Mouse (Mus musculus) liver, embryonic 14.5 days (tissue): ENCODE measurements at regions not wholly inside any gene's neighbourhood (a gene's known extent, or its start where the extent isn't known, plus 50 kb on each side); places are given as distances from the start of the nearest gene placed in this dataset.
A peak's percentile ranks its signal among the peaks of the same experiment; 100 is the strongest.

Experiments
- ATAC-seq: fragments of 200-750 bp; cut with Nextera tagmentation; 2 replicates; pipeline ENCODE4 v1.8.0; 2017; ENCODE audit warnings: moderate number of reproducible peaks, mild to moderate bottlenecking, moderate library complexity; ENCODE audit not compliant: insufficient read depth
- DNase-seq, 3 experiments: peaks; one replicate each; pipeline ENCODE4 v3.0.0-alpha.2; 2012 to 2013; ENCODE audit warnings: low read depth in 3 of 3, low spot score in 3 of 3
- H3K27ac ChIP-seq: fragments of 300-500 bp; sonication (generic); 2 replicates; pipeline ENCODE4 v1.5.1; 2014; ENCODE audit warnings: moderate library complexity, mild to moderate bottlenecking, control low read depth, inconsistent platforms
- H3K27me3 ChIP-seq: fragments of 300-500 bp; sonication (generic); 2 replicates; pipeline ENCODE4 v1.6.1; 2014; ENCODE audit warnings: mild to moderate bottlenecking, low read length, moderate library complexity; ENCODE audit not compliant: control insufficient read depth, insufficient read depth
- H3K36me3 ChIP-seq: fragments of 300-500 bp; sonication (generic); replicated peaks from 2 replicates; pipeline ENCODE4 v1.6.1; 2014; ENCODE audit warnings: low read depth; ENCODE audit not compliant: control insufficient read depth, insufficient read depth
- H3K4me1 ChIP-seq, 2 experiments: fragments of 200-500 bp in 1 of 2; fragments of 300-500 bp in 1 of 2; sonication (generic) in 1 of 2; replicated peaks; 2 replicates each; pipeline ENCODE4 v1.6.1; 2012 to 2014; ENCODE audit warnings: antibody characterized with exemption in 1 of 2, inconsistent platforms in 1 of 2, low read length in 1 of 2; ENCODE audit not compliant: control insufficient read depth in 2 of 2, insufficient read depth in 2 of 2
- H3K4me2 ChIP-seq: fragments of 300-500 bp; sonication (generic); 2 replicates; pipeline ENCODE4 v1.6.1; 2014; ENCODE audit warnings: low read depth, mild to moderate bottlenecking, control low read depth, moderate library complexity
- H3K4me3 ChIP-seq, 2 experiments: fragments of 200-500 bp in 1 of 2; fragments of 300-500 bp in 1 of 2; sonication (generic) in 1 of 2; 2 replicates each; pipeline ENCODE4 v1.5.1; 2012 to 2014; ENCODE audit warnings: low read depth in 2 of 2, low read length in 2 of 2, mild to moderate bottlenecking in 2 of 2, control low read depth in 1 of 2, inconsistent platforms in 1 of 2, moderate library complexity in 1 of 2; ENCODE audit not compliant: insufficient read depth in 1 of 2
- H3K9ac ChIP-seq: fragments of 300-500 bp; sonication (generic); replicated peaks from 2 replicates; pipeline ENCODE4 v1.6.1; 2014; ENCODE audit warnings: mild to moderate bottlenecking, control low read depth, moderate library complexity
- H3K9me3 ChIP-seq: fragments of 300-500 bp; sonication (generic); 2 replicates; pipeline ENCODE4 v1.6.1; 2016; ENCODE audit warnings: low read length, mixed read lengths; ENCODE audit not compliant: control insufficient read depth
- CTCF ChIP-seq: IDR thresholded peaks from 2 replicates; pipeline ENCODE4 v1.5.1; 2016; ENCODE audit warnings: antibody characterized with exemption, low read depth, control low read depth
- EP300 ChIP-seq: IDR thresholded peaks from 2 replicates; pipeline ENCODE4 v1.6.1; 2016; ENCODE audit warnings: antibody characterized with exemption, low read depth
- WGBS: fragments of 180-500 bp; shearing (Covaris S2); extraction: QIAGEN DNeasy Blood & Tissue Kit; methylation state at CpG from one replicate; pipeline ENCODE4 v1.1.7; 2014; ENCODE audit not compliant: insufficient replicate concordance; 5-methylcytosine and 5-hydroxymethylcytosine counted together

DNA sequence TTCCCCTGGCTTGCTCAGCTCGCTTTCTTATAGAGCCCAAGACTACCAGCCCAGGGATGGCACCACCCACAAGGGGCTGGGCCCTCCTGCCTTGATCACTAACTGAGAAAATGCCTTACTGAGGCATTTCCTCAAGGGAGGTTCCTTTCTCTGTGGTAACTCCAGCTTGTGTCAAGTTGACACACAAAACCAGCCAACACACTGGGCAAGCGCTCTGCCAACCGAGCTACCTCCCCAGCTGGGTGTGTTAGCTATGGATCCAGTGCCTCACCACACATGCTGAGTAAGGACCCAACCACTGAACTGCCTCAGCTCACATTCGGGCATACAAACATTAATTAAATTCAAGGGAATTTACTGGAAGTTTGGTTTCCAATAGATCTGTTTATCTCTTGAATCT, 88.2 kb upstream of the Ppp1r12a start:
- H3K9ac ChIP-seq = no peak overlapping the region
- H3K4me3 ChIP-seq = no peak overlapping the region
- no peaks in the 10 kb centered on the region for H3K27me3 ChIP-seq
- no peaks in the 10 kb centered on the region for H3K9me3 ChIP-seq
- H3K4me2 ChIP-seq = no peak overlapping the region
- no peak for ATAC-seq
- H3K36me3 ChIP-seq = no peaks in the 10 kb centered on the region
- no peaks in the 10 kb centered on the region; a peak in 1 of 4 replicates for H3K4me1 ChIP-seq
- 54% methylated on average over 4 of the region's 4 CpGs for WGBS
- no peak for DNase-seq
- no peak overlapping the region for H3K27ac ChIP-seq
- TF ChIP-seq EP300 (no peak), CTCF (no peak)

GRCm38 (mm10) chr10:108072211-108072610, 89.8 kb upstream of the Ppp1r12a start:
- Histone ChIP-seq H3K4me3 (no peak overlapping the region), H3K9me3 (no peaks in the 10 kb centered on the region), H3K4me2 (no peak overlapping the region), H3K36me3 (no peaks in the 10 kb centered on the region), H3K9ac (no peak overlapping the region), H3K4me1 (peaks cover 0 to 6% of the 10 kb centered on the region in 2 experiments; a peak in 2 of 4 replicates), H3K27me3 (no peaks in the 10 kb centered on the region), H3K27ac (no peak overlapping the region)
- DNase-seq (no peak), ATAC-seq (no peak)
- 52% methylated on average over 1 of the region's 1 CpGs for WGBS
- TF ChIP-seq EP300 = no peak
- TF ChIP-seq CTCF = no peak

DNA sequence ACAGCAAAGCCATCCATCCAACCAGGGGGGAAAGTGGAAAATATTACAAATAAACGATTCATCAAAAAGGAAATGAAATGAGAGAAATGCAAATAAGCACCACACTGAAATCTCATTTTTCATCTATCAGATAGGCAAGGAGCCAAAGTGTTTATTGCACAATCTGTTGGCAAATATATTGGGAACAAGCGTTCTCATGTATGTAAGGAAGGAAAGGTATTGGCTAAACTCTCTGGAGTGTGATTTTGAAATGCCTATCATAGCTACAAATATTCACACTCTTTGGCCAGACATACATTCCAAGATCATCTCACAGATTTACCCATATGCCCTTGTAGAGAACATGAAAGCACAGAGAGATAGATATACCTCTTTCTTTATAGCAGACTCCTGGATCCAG, 90.6 kb upstream of the Ppp1r12a start:
- no peak overlapping the region for H3K4me2 ChIP-seq
- DNase-seq (no peak), ATAC-seq (no peak)
- no peaks in the 10 kb centered on the region for H3K27me3 ChIP-seq
- H3K4me3 ChIP-seq = no peak overlapping the region
- no peaks in the 10 kb centered on the region for H3K9me3 ChIP-seq
- WGBS = 56% methylated on average over 2 of the region's 2 CpGs
- no peak overlapping the region for H3K9ac ChIP-seq
- H3K27ac ChIP-seq = no peak overlapping the region
- H3K36me3 ChIP-seq = no peaks in the 10 kb centered on the region
- TF ChIP-seq EP300 = no peak
- no peak for TF ChIP-seq CTCF
- peaks cover 0 to 7% of the 10 kb centered on the region in 2 experiments; a peak in 2 of 4 replicates for H3K4me1 ChIP-seq

GRCm38 (mm10) chr10:108067723-108068122, 94.3 kb upstream of the Ppp1r12a start:
- no peak for TF ChIP-seq EP300
- TF ChIP-seq CTCF = no peak
- 70% methylated on average over 10 of the region's 10 CpGs for WGBS
- no peak overlapping the region for H3K27ac ChIP-seq
- no peak overlapping the region for H3K9ac ChIP-seq
- no peaks in the 10 kb centered on the region for H3K9me3 ChIP-seq
- H3K27me3 ChIP-seq = no peaks in the 10 kb centered on the region
- no peak overlapping the region for H3K4me2 ChIP-seq
- H3K4me3 ChIP-seq = no peak overlapping the region
- peak; percentile 64; the same call in 1 of the 2 replicates for ATAC-seq
- no peaks in the 10 kb centered on the region for H3K36me3 ChIP-seq
- H3K4me1 ChIP-seq = peaks cover 0 to 7% of the 10 kb centered on the region in 2 experiments; a peak in 2 of 4 replicates
- peak in 2 of 3 experiments; percentile 16 to 23 for DNase-seq

DNA sequence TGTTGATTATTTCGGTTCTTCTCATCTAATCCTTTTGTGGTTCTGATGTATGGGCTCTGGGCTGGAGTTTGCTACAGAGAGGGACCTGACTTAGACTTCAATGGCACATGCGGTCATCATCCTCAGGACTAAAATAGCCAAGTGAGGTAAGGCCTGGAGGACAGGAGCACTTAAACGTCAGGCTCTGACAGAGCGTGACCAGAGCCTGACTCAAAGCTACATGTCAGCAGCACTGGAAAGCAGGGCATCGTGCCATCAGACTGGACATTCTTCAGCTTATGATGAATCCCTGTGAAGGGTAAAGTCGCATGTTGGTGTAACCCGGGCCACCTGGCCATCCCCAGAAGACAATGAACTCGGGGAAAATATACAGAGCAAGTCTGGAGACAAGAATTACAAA, 95.8 kb upstream of the Ppp1r12a start:
- no peak overlapping the region for H3K9ac ChIP-seq
- H3K36me3 ChIP-seq = no peaks in the 10 kb centered on the region
- H3K4me2 ChIP-seq = no peak overlapping the region
- 77% methylated on average over 8 of the region's 8 CpGs for WGBS
- no peak for ATAC-seq
- H3K9me3 ChIP-seq = no peaks in the 10 kb centered on the region
- no peak for DNase-seq
- no peak overlapping the region for H3K27ac ChIP-seq
- H3K27me3 ChIP-seq = no peaks in the 10 kb centered on the region
- peaks cover 0 to 7% of the 10 kb centered on the region in 2 experiments; a peak in 2 of 4 replicates for H3K4me1 ChIP-seq
- no peak overlapping the region for H3K4me3 ChIP-seq
- TF ChIP-seq EP300 = no peak
- TF ChIP-seq CTCF = no peak
